Mouse (Mus musculus) thymus, adult 2 months (tissue): ENCODE data around the gene Ppp1r10. TPM values are rescaled to one million over a fixed set of nuclear protein-coding genes. Genes with fewer than 3 reads are reported as not detected.

Source experiments
- DNase-seq: peaks from one replicate; pipeline ENCODE4 v3.0.0; 2021
- H3K27ac ChIP-seq: fragments of 200-500 bp; 2 replicates; pipeline ENCODE4 v1.5.1; 2012; ENCODE audit warnings: low read length, control low read depth; ENCODE audit not compliant: control insufficient read depth, insufficient read depth
- H3K27me3 ChIP-seq: fragments of 200-500 bp; 2 replicates; pipeline ENCODE4 v1.6.1; 2012; ENCODE audit warnings: mild to moderate bottlenecking, low read length, moderate library complexity, mixed read lengths; ENCODE audit not compliant: control insufficient read depth, insufficient read depth
- H3K36me3 ChIP-seq: fragments of 200-500 bp; 2 replicates; pipeline ENCODE4 v1.6.1; 2012; ENCODE audit warnings: mild to moderate bottlenecking, low read length, moderate library complexity; ENCODE audit not compliant: control insufficient read depth, insufficient read depth
- H3K4me1 ChIP-seq: fragments of 200-500 bp; replicated peaks from 2 replicates; pipeline ENCODE4 v1.6.1; 2012; ENCODE audit warnings: low read length; ENCODE audit not compliant: control insufficient read depth, insufficient read depth
- H3K4me3 ChIP-seq: fragments of 200-500 bp; 2 replicates; pipeline ENCODE4 v1.5.1; 2012; ENCODE audit warnings: mild to moderate bottlenecking, low read length, control low read depth, moderate library complexity; ENCODE audit not compliant: control insufficient read depth, insufficient read depth
- CTCF ChIP-seq: fragments of 200-500 bp; IDR thresholded peaks from 2 replicates; pipeline ENCODE4 v1.5.1; 2012; ENCODE audit warnings: mild to moderate bottlenecking, control low read depth, low read length, moderate library complexity, borderline replicate concordance; ENCODE audit not compliant: control insufficient read depth, poor library complexity, insufficient read depth; ENCODE audit errors: extremely low read depth
- POLR2A ChIP-seq: fragments of 200-500 bp; IDR thresholded peaks from 2 replicates; pipeline ENCODE4 v1.6.1; 2012; ENCODE audit warnings: mild to moderate bottlenecking, low read length, control low read depth, moderate library complexity; ENCODE audit not compliant: control insufficient read depth, poor library complexity, insufficient read depth; ENCODE audit errors: extremely low read depth
- WGBS: fragments of 180-500 bp; shearing (Covaris S2); methylation state at CpG from one replicate; pipeline ENCODE4 v1.1.7; 2018; 5-methylcytosine and 5-hydroxymethylcytosine counted together
- polyA plus RNA-seq: library from polyadenylated mRNA; depleted of rRNA; stranded (reverse); fragments of >200 nt; gene quantifications from 2 replicates; pipeline ENCODE4 v1.2.3, GENCODE M21; 2012

The Ppp1r10 gene
- polyA plus RNA-seq, 1 experiment, result 63.0 TPM

DNA sequence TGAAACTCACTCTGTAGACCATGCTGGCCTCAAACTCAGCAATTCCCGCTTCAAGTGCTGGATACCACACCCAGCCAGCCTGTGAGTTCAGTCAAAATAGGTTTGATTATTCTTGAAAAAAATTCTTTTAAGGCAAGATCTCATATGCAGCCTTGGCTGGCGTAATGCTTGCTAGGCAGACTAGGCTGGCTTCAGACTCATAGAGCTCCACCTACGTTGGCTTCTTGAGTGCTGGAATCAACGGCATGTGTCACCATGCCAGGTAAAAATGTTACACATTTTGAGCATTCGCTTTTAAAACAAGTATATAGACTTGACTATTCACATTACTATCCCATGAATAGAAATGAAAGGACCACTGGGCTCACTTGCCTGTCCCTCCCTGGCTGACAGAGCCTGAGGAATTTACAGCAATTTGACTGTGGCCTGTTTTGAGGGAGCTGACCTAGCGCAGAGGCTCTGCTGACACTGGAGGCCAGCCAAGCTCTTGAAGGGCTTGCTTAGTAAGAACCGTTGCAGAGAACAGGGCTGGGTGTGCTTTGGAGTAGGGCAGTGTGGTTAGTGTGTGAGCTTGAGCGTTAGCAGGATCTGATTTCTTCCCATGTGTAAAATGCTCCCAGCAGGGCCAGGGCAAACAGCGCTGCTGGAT is 12.8 kb upstream of the Ppp1r10 start:
- no peak overlapping the region for H3K4me3 ChIP-seq
- 58% methylated on average over 9 of the region's 9 CpGs for WGBS
- DNase-seq, result no peak
- H3K27ac ChIP-seq, result peak overlapping the region; percentile 44; the same call in 1 of the 2 replicates
- peaks cover 13% of the 10 kb centered on the region for H3K4me1 ChIP-seq
- TF ChIP-seq POLR2A, result no peak
- TF ChIP-seq CTCF, result no peak
- H3K36me3 ChIP-seq, result no peaks in the 10 kb centered on the region
- H3K27me3 ChIP-seq, result no peaks in the 10 kb centered on the region

- no peaks in the 10 kb centered on the region for H3K36me3 ChIP-seq
These were observed 12.3 kb upstream of the Ppp1r10 start for GRCm38 (mm10) chr17:35903992-35904355.

DNA sequence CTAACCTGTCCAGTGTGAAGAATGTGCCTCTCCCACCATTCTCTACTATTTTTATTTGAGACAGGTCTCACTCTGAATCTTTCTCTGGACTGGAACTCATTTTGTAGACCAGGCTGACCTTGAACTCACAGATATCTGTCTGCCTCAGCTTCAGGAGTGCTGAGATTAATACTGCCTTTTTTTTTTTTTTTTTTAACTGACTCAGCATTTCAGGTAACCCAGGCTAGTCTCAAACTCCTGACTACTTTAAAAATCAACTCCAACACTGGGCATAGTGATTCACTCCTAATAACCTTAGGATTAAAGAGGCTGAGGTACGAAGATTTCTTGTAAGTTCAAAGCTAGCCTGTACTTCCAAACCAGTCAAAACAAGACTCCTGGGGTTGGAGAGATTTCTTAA is 10.6 kb upstream of the Ppp1r10 start:
- no peaks in the 10 kb centered on the region for H3K36me3 ChIP-seq
- no peak for DNase-seq
- H3K4me3 ChIP-seq, result no peak overlapping the region
- no peaks in the 10 kb centered on the region for H3K27me3 ChIP-seq
- WGBS, result 100% methylated on average over 1 of the region's 1 CpGs
- TF ChIP-seq CTCF, result no peak
- no peak for TF ChIP-seq POLR2A
- H3K4me1 ChIP-seq, result peaks cover 22% of the 10 kb centered on the region
- H3K27ac ChIP-seq, result no peak overlapping the region

More at GRCm38 (mm10) chr17:35903992-35904355, 12.3 kb upstream of the Ppp1r10 start:
- no peak for DNase-seq
- H3K27ac ChIP-seq, result peak overlapping the region; percentile 44; the same call in 1 of the 2 replicates
- H3K4me3 ChIP-seq, result no peak overlapping the region
- 3% methylated on average over 4 of the region's 4 CpGs for WGBS
- H3K27me3 ChIP-seq, result no peaks in the 10 kb centered on the region
- H3K4me1 ChIP-seq, result peaks cover 13% of the 10 kb centered on the region
- TF ChIP-seq CTCF (no peak), POLR2A (no peak)

DNA sequence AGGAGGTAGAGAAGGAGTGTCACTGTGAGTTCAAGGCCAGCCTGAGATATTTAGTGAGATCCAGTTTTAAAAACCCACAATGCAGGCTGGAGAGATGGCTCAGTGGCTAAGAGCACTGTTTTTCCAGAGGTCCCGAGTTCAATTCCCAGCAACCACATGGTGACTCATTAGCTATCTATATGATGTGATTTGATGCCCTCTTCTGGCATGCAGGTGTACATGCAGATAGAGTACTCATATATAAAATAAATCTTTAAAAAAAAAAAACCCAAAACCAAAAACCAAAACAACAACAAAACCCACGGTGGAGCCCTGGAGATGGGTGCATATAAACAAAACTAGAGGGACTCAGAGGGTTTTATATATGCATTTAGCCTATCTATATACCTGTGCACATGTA is 8.6 kb upstream of the Ppp1r10 start:
- H3K36me3 ChIP-seq, result no peaks in the 10 kb centered on the region
- H3K27me3 ChIP-seq, result no peaks in the 10 kb centered on the region
- peaks cover 24% of the 10 kb centered on the region for H3K4me1 ChIP-seq
- no peak overlapping the region for H3K27ac ChIP-seq
- TF ChIP-seq POLR2A (no peak), CTCF (no peak)
- no peak for DNase-seq
- 47% methylated on average over 2 of the region's 2 CpGs for WGBS
- no peak overlapping the region for H3K4me3 ChIP-seq

DNA sequence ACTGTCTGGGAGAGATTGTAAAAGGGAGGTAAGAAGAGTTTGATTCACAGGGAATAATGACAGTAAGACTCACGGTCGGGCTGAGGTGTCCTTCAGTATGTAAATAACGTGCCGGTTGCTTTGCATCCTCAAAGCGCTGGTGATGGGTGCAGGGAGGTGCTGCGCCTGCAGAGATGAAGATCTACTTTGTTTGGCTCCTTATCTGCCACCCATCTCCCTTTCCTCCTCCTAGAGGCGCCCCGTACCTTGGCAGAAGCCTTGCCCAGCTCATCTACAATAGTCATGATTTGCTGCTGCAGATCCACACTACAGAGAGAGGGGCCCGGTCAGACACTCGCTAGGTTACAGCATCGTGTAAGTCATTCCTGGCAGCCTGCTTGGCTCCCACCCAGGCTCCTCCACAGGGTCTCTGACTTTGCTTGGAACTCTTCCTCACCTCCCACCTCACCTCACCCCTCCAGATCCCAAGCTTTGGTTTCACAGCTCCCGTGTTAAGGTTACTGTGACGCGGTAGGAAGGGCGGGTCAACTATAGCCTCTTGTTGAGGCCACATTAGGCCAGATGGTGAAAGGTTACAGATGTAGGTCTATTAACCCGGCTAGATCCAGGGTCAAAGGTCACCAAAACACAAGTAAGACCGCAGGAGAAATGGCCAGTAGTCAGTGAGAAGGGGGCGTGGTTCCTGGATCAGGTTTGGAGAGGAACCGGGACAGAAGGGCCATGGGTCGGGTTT is 6.9 kb upstream of the Ppp1r10 start:
- Histone ChIP-seq H3K4me3 (peak overlapping the region; percentile 76), H3K36me3 (no peaks in the 10 kb centered on the region), H3K27ac (no peak overlapping the region), H3K4me1 (peaks cover 12% of the 10 kb centered on the region), H3K27me3 (no peaks in the 10 kb centered on the region)
- DNase-seq, result no peak
- WGBS, result 27% methylated on average over 20 of the region's 20 CpGs
- TF ChIP-seq POLR2A, result no peak

DNA sequence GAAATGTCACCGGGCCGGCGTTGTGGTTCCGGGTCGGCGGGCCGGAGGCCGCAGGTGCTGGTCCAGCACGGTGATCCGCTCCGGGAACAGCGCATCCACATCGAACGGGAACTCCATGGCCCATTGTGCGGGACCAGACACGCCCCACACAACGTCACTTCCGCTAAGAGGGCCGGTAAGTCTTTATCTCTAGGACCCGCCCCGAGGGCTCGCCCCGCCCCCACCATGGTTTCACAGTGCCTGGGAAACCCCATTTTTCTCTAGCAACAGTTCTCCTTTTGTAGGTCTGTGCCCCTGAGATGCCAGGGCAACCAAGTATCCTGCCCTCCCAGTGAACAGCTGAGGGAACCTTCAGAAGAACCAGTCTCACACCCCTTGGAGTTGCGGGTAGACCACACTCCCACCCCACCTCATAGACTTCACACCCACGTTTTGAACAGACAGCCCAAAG is 6.3 kb upstream of the Ppp1r10 start, which contains the start of gene Atat1:
Gene Atat1 (minus strand): TSS at position 157 of the 451 bp plus-strand sequence.
- H3K4me3 ChIP-seq, result peak within 1 kb of the TSS; percentile 76
- peak within 1 kb of the TSS; percentile 83 for H3K27ac ChIP-seq
- TF ChIP-seq CTCF (no peak), POLR2A (no peak)
- peaks cover 11% of the 10 kb centered on the region for H3K4me1 ChIP-seq
- no peaks in the 10 kb centered on the region for H3K27me3 ChIP-seq
- DNase-seq, result peak; percentile 95
- 1% methylated on average over 25 of the region's 25 CpGs for WGBS
- H3K36me3 ChIP-seq, result no peaks in the 10 kb centered on the region
